Mouse (Mus musculus) heart, postnatal 14 days (tissue): ENCODE results near the gene H6pd. TPM values are rescaled to one million over a fixed set of nuclear protein-coding genes. Genes with fewer than 3 reads are reported as not detected.

Source experiments
- DNase-seq, 2 experiments: peaks; one replicate each; pipeline ENCODE4 v3.0.0; 2021 to 2022
- intact Hi-C: fragments of 180-260 bp; cut with DNase I; formaldehyde crosslinking; loops from one replicate; pipeline ENCODE4 v1.15.1; 2025
- total RNA-seq, 2 experiments: library from RNA; stranded (reverse); gene quantifications; 2 replicates each; pipeline ENCODE4 v1.2.3; 2021

The H6pd gene
- total RNA-seq, 2 experiments from 2014 or later = 41.0 to 45.9 TPM

DNA sequence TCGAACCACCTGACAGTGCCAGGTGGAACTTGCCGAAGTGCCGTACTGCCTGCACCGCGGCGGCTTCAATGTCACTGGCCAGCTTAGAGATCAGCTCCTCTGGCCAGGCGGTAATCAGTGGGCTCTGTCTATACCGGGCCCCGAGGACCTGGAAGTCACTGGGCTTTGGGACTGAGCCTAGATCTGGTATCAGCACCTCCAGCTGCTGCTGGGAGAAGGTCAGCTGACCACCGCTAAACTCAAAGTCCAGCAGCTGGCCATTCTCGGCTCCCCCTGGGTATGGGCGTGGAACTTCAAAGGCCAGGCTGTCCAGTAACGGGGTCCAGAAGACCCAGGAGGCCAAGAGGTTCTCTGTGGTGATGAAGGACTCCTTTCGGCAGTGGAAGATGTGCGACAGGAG, 26.7 kb downstream of the H6pd start:
- DNase-seq = no peak
- intact Hi-C loops = no loop called here

DNA sequence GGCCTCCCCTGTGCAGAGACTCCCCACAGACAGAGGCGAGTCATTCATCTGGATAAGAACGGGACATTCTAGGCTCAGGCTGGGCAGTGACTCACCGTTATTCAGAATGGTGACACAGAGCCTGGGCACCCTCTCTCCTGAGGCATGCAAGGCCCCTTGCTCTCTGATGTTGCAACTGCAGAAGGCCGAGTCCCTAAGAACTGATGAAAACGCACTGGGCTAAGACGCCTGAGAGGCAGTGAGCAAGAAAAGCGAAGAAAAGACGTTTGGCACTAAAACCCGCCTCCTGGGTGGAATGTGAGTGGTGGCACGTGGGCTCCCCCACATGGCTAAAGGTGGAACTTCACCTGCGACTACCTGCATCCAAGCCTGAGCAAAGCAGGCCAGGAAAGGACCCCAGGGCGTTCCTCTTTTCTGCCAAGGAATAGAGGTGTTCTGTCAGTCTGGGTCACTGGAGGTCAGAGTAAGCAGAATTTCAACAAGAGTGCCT, 29.0 kb downstream of the H6pd start:
- intact Hi-C loops = loop anchor here (5.0 kb wide), 2 partner anchors 173 to 228 kb away; no protein-coding TSS in a partner anchor
- peak; percentile 79 to 81 for DNase-seq

DNA sequence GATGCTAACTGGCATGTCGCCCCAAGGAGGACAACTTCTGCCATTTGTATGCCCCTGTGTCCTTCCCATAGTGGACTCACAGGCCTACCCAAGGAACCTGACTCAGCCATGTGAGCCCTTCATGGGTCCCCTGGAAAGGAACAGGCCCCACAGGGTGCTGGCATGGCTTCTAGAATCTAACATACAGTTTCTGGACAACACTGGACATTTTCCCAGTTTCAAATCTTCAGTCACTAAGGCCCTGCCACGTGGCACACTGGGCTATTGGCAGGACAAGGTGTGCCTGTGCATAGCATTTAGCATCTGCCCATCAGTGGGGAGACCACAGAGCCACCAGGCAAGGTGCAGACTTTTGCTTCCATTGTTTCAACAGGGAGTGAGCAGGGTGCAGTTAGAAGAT, 30.0 kb downstream of the H6pd start:
- DNase-seq = no peak

DNA sequence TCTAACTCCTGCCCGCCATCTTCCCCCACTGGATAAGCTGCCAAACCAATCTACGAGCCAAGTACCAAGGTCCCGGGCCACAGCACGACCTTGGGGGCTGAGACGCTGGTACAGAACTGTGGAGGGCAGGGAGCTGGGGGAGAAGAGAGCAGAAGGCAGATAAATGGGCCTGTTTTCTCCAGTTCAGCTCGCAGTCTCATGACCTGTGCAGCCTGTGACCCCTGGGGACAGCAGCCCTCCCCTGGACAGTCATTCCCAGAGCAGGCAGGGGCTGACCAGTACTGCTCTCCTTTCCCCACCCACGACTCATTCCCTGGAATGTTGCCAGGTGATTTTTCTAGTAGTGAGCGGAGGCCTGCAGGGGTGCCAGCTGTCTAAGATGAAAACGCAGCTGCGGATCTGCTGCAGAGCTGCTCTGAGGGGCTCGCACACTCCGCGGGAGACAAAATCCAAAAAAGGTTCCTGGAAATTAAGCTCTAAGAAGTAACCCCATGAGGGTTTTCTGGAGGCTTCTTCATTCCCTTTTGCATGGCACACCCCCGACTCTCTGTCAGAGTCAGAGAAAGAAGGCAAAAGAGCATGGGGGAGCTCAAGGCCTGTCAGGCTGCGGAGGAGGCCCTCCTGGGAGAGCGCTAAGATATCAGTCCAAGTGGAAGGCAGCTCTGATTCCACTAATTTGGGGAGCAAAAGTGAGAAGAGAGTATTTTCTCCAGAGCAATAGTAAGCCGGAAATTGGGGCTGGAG, 30.9 kb downstream of the H6pd start:
- no peak for DNase-seq
- intact Hi-C loops = loop anchor here (5.0 kb wide), 2 partner anchors 171 to 226 kb away; no protein-coding TSS in a partner anchor

More for the DNA sequence above, 30.0 kb downstream of the H6pd start:
- intact Hi-C loops = loop anchor here (5.0 kb wide), 2 partner anchors 172 to 227 kb away; no protein-coding TSS in a partner anchor

DNA sequence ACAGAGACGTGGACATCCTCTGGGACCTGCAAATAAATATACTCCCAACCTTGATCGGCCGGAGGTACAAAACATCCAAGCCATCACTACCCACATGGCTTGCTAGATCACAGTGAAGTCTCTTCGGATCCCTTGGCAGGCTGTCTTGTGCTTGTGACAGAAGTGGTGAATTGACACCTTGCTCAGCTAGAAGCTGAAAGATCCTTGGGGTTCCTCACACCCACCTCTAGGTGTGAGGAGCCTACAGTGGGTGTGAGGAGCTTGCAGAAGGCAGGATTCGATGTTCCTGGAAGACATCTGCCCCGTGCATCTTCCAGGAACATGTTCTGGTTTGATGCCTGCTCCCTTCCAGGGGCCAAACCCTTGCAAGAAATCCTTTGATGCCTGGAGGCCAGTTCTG, 31.6 kb downstream of the H6pd start:
- intact Hi-C loops = loop anchor here (5.0 kb wide), 2 partner anchors 170 to 225 kb away; no protein-coding TSS in a partner anchor
- DNase-seq = no peak

DNA sequence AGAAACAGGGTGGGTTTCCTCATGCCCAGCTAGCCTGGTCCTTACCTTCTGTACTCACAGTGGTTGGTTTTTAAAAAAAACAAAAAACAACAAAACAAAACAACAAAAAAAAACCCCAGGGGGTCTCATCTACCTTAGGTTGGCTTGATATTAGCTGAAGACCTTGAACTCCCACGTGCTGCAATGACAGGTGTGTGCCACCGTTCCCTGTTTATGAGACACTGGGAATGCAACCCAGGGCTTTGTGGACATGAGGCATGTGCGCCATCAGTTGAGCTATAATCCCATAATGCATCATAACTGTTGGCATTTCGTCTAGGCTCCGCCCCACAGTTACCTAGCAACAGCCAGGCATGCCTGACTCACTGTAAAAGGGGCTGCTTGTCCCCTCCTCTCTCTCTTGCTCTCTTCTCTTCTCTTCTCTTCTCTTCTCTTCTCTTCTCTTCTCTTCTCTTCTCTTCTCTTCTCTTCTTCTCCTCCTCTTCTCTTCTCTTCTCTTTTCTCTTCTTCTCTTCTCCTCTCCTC, 33.0 kb downstream of the H6pd start:
- intact Hi-C loops = loop anchor here (5.0 kb wide), 2 partner anchors 168 to 223 kb away; no protein-coding TSS in a partner anchor
- no peak for DNase-seq

DNA sequence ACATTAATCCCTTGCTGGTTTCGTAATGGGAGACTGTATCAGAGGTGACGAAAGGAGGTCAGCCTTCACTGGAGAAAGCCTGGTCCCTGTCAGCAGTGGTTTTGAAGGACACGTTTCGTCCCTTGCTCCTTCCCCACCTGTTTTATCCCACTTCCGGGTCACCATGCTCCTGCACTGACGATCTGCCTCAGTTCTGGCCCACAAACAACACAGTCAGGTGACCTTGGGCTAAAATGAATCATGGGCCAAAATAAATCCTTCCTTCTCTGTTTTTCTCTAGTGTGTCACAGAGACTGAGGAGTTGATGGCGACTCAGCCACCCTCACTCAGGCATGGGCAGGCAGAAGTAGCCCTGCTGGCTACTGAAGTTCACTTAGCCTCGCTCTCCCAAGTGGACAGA, 33.5 kb downstream of the H6pd start:
- intact Hi-C loops = loop anchor here (5.0 kb wide), 2 partner anchors 168 to 223 kb away; no protein-coding TSS in a partner anchor
- no peak for DNase-seq

DNA sequence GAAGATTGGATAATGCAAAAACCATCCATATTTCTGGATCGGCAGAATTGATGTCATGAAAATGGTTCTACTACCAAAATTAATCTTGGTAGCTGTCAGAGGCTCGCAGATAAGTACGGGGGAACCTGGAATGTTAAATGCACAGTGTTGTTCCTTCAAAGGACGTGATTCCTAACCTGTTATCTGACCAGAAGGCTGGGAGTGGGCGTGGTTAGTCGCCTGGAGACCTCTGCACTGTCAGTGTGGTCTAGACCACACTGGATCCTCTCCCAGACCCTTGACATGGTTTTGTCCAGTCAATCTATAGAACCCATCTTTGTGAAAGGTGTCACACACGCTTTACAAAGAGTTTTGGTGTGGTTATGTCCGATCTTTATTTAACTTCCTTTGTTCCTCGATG, 37.4 kb downstream of the H6pd start:
- no peak for DNase-seq
- intact Hi-C loops = no loop called here

DNA sequence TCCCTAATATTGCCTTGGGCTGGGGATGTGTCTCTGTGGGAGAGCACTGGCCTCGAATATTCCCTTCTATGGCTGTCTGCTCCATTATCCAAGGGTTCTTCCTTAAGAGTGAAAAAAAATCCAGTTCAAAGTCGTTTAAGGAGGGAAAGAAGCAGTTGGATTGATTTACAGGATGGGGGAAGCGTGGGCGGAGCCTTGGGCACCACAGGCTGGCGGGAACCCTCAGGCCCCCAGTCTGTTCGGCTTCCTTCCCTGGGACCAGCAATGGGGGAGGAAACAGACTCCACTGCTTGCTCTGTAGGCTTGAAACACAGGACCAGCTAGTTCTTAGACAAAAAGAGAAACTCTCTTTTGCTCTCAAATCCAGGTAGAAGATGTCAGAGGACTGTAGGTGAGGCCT, 40.3 kb downstream of the H6pd start:
- DNase-seq = no peak
- intact Hi-C loops = no loop called here

DNA sequence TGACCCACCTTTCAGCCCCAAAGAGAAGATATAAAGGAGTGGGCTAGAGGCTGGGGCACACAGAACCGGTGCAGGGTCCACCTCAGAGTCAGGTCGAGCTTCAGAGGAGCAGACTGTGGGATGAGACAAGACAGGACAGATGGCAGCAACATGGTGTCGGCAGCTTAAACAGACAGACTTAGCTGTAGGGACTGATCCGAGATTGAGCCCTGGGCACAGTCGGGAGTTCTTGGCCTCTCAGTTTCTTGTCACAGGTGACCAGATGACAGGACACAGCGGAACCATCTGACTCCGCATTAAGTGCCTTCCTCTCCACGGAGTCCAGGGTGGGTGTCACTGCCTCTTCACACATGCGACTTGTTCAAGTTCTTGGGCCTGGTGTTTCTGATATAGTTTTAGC, 41.9 kb downstream of the H6pd start:
- intact Hi-C loops = no loop called here
- DNase-seq = no peak

DNA sequence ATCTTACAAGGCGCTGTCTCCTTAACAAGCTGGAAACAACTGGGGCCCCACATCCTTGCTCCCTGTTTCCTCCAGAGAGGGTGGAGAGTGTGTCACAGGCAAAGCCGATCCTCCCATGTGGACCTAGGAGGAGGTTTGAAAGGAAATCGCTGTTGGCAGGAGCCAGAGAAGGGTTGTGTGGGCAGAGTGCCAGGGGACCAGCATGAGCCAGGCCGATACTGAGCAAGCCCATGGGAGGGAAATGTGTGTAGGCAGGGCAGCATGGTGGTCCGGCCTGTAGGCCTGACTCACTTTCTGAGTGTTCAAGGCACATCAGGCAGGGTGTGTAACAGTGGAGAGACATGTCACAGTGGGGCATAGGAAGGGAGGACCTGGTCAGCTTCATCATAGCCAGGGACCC, 42.6 kb downstream of the H6pd start:
- intact Hi-C loops = no loop called here
- peak; percentile 69 to 82 for DNase-seq

DNA sequence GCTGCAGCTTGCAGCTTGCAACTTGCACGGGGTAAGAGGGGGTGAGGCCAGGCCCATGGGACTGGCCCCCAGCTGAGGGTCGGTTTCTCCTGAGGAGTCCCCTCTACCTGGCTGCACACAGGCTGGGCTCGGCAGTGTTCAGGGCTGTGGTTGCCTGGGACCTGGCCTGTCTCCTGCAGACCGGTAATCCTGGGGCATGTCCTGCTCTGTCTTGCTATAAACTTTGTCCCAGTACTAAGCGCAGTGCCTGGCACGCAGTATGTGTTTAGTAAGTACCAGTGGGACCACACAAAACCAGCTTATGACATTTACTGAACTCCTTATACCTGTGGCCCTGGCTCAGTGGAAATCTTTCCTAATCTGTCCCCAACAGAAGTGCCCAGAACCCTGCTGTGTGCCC, 43.2 kb downstream of the H6pd start:
- intact Hi-C loops = no loop called here
- no peak for DNase-seq

DNA sequence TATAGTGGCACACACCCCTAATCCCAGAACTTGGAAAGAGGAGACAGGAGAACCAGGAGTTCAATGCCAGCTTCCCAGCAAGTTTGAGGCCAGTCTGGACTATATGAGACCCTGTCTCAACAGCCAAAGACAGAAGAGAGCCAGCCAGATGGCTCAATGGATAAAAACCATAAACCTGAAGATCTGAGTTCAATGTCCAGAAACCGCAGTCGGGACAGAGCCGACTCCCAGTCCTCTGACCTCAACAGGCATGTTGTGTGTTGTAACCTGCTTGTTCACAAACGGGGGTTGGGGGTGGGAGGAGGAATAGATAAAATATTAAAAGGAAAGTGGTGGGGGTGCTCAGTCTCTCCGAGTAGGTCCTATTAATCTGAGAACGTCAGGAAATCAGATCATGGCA, 43.6 kb downstream of the H6pd start:
- DNase-seq = no peak
- intact Hi-C loops = no loop called here

DNA sequence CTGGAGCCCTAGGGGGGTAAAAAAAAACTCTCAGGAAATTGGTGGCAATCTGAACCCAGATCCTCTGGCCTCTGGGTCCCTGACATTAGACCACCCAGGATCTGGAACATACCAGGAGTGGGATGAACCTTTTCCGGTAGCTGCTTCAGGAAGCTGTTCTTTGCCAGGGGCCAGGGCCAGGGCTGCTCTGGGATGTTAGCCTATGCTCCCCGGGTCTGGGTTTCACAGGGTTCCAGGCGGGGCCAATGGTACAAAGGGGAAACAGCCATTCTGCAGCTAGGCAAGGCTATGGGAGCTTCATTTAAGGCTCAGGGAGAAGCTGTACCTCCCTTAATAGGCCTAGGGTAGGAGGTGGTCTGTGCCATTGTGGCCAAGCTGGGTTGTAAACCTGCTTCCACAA, 44.1 kb downstream of the H6pd start:
- no peak for DNase-seq
- intact Hi-C loops = no loop called here

DNA sequence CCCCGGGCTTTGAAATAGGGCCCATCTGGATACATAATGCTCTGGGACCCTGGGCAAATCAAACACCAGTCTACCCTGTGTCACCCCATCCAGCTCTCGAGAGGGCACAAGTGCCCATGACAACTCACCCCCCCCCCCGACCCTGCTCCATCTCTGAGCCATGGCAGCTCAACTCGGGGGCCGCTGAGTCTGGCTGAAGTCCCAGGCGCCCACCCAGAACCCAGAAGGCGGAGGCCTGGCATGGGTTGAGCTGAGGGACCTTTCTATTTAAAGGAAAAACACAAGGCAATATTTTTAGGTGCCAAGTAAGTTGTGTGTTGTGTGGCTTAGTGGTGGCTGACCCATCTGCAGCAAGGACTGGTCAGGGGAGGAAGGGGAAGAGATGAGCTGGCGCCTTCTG, 44.5 kb downstream of the H6pd start:
- intact Hi-C loops = no loop called here

DNA sequence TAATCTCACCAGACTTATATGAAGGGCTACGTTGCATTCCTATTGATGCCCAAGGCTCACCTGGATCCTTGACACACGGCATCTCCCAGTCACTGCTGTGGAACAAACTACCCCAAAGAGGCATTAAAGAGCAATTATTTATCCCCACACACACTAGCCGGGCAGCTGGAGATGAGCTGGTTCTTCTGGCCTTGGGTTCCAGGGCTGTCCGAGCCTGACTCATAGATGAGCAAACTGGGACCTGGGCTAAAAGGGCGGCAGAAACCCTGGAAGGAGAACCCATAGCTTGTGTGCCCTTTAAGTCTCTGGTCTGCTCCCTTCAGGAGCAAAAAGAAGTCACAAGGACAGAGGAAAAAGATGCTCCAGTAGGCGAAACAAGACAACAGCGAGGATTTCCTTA, 48.4 kb downstream of the H6pd start:
- intact Hi-C loops = no loop called here

More for the DNA sequence above, 44.5 kb downstream of the H6pd start:
- no peak for DNase-seq

DNA sequence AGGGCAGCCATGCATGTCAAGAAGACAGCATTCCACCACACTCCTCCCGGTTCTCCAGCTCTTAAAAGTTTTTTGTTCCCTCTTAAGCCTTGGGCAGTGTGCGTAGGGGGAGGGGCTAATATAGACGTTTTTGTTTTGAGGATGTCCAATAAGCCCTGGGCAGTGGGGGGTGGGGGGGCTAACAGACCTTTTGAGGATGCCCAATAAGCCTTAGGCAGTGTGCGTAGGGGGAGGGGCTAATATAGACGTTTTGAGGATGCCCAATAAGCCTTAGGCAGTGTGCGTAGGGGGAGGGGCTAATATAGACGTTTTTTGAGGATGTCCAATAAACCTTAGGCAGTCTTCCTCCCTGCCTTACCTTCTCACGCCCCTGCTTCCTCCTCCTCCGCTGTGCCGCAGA, 49.0 kb downstream of the H6pd start:
- DNase-seq = no peak
- intact Hi-C loops = loop anchor here (2.0 kb wide), 1 partner anchor 207 kb away; no protein-coding TSS in a partner anchor

More for the DNA sequence above, 48.4 kb downstream of the H6pd start:
- no peak for DNase-seq

DNA sequence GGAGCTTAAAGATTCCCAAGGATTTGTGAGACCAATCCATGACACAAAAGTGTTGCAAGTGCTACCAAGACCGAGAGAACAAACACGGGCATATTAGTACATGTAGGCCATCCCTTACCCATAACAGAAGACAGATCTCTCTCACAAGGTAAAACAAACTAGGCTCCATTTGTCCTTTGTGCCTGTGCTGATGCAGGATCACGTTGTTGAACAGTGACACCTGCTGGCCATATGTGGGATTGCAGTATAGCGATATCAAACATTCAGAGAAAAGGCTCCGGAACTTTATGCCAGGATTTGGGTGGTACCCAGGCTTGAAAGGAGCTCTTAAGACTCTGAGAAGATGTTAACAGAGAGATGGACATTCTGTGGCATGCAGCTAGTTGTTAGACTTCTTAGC, 50.3 kb downstream of the H6pd start:
- DNase-seq = peak; percentile 79 to 87
- intact Hi-C loops = loop anchor here (1.0 to 2.0 kb wide), 3 partner anchors 120 to 206 kb away; no protein-coding TSS in a partner anchor

DNA sequence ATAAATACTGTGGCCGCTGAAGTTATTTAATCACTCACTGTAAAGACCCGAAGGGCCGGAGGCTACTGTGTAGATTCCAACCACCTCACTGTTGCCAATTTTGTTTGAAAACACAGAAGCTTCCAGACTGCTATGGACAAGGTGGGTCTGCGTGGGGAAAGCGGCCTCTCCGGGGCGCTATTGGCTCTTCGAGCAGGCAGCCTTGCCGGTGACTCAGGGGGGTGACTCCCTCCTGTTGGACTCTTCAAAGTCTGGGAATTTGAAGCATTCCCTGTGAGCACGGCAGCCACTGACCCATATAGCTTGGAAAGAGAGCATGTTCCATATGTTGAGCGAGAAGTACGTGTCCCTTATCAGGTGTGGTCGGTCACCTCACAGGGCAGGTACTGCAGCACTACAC, 52.8 kb downstream of the H6pd start:
- DNase-seq = no peak
- intact Hi-C loops = no loop called here

DNA sequence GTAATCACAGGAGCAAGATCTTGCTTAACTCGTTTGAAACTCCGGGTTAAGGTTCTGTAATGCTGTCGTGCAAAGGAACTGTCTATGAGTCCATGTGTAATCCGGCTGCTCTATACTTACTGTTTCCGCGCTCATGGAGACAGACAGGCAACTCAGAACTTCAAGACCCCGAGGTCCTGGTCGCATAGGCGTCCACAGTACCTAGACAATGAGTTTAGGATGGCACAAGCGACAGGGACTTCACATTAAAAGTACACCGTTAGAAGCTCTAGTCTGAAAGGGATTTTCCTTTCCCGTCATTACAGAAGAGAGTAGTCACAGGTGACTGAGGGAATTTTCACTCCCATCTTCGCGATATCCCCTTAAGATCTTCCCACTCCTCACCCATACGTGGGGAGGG, 53.2 kb downstream of the H6pd start:
- intact Hi-C loops = loop anchor here (2.0 kb wide), 1 partner anchor 67 kb away; no protein-coding TSS in a partner anchor
- no peak for DNase-seq

DNA sequence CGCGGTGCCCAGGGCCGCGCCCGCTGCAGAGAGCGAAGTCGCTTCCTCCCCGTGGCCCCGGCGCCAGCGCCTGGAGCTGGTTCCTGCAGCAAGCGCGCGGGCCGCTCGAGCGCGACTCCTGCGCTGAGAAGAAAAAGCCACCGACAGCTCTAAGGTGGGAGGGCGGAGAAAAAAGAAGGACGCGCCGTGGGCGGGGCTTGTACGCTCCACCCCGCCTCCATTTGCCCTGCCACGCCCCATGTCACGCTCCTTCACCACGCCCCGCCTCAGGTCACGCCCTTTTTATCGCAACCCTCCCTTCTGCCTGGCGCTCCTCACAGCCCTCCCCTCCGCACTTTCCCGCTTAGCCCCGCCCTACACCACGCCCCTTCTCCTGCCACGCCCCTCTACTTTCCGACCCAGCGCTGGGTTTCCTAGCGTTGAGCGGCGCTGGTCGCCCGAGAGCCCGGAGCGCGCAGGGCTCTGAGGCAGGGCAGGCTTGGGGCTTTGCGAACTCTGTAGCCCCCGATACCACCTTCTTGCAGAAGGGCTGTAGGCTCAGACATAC, 53.9 kb downstream of the H6pd start, which contains the start of gene Spsb1:
Gene Spsb1 (minus strand): TSS at position 151 of the 547 bp plus-strand sequence.
- intact Hi-C loops = loop anchor here (2.0 to 5.0 kb wide), 2 partner anchors 38 to 66 kb away; no protein-coding TSS in a partner anchor
- DNase-seq = peak; percentile 98 to 99
